Mouse (Mus musculus) brain, embryonic 14.5 days (tissue): ENCODE data around the gene Raver2. TPM values are rescaled to one million over a fixed set of nuclear protein-coding genes. Genes with fewer than 3 reads are reported as not detected.
A peak's percentile ranks its signal among the peaks of the same experiment; 100 is the strongest.

ENCODE experiments used
- DNase-seq: peaks from one replicate; pipeline ENCODE4 v3.0.0-alpha.2; 2011; ENCODE audit warnings: low read depth
- CTCF ChIP-seq: fragments of 200-500 bp; IDR thresholded peaks from 2 replicates; pipeline ENCODE4 v1.5.1; 2012; ENCODE audit warnings: inconsistent platforms, mild to moderate bottlenecking, moderate library complexity, borderline replicate concordance; ENCODE audit not compliant: insufficient read depth, insufficient read length; ENCODE audit errors: extremely low read depth
- POLR2A ChIP-seq: fragments of 200-500 bp; IDR thresholded peaks from 2 replicates; pipeline ENCODE4 v1.6.1; 2012; ENCODE audit warnings: mild to moderate bottlenecking, inconsistent platforms, borderline replicate concordance; ENCODE audit not compliant: poor library complexity, insufficient read depth, insufficient read length, severe bottlenecking; ENCODE audit errors: extremely low read depth
- polyA plus RNA-seq: library from polyadenylated mRNA; depleted of rRNA; stranded (reverse); fragments of >200 nt; gene quantifications from 2 replicates; pipeline ENCODE4 v1.2.3, GENCODE M21; 2012

Gene Raver2
- polyA plus RNA-seq, 1 experiment = 10.3 TPM

DNA sequence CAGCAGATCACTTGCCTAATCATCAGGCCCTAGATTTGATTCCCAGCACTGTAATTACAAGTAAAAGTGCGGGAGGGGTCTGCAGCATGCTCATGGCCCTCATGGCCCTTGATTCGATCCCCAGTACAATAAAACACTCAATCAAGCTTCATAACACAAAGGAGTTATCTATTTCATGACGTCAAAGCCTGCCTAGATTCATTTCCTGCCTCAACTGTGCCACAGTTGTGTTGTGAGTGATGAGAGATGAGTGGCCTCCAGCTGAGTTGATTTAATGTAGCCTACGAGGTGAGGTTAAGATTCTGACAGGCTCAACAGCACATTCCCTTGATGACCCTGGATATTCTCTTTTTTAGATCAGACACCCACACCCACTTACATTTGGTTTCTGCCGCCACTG, 110.3 kb downstream of the Raver2 start:
- DNase-seq = no peak
- TF ChIP-seq CTCF (no peak), POLR2A (no peak)

DNA sequence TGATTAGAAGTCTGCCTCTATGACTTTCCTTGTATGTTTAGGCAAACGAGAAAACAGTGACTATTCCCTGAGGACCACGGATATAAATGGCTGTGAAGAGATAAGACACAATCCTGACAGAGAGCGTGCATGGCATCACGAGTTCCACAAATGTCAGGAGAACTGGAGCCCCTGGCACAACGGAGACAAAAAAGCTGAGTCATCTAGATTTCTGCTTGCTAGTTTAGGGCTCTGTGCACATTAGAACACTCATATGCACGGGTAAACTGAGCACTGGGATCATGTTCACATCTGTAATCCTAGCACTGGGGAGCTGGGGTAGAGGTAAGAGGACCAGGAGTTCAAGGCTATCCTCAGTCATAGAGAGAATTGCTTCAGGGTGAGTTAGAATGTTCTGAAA, 111.1 kb downstream of the Raver2 start:
- DNase-seq = peak; percentile 13

DNA sequence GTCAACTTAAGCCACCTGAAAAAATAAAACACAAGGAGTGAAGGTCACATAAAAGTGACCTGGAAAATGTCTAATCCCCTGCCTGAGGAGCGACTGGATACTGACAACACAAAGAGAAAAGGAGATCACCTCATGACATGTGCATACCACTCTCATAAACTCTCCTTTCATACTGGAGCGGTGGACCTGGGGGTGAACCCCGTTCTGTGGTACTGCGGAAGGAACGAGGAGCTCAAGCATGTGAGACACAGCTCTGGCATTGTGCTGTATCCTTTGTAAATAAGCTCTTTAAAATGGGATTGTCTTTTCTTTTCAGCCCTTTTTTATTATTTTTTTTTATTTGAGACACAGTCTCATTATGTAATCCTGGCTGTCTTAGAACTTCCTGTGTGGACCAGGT, 111.9 kb downstream of the Raver2 start:
- TF ChIP-seq POLR2A = no peak
- TF ChIP-seq CTCF = no peak

More for the DNA sequence above, 111.1 kb downstream of the Raver2 start:
- TF ChIP-seq POLR2A (no peak), CTCF (no peak)

DNA sequence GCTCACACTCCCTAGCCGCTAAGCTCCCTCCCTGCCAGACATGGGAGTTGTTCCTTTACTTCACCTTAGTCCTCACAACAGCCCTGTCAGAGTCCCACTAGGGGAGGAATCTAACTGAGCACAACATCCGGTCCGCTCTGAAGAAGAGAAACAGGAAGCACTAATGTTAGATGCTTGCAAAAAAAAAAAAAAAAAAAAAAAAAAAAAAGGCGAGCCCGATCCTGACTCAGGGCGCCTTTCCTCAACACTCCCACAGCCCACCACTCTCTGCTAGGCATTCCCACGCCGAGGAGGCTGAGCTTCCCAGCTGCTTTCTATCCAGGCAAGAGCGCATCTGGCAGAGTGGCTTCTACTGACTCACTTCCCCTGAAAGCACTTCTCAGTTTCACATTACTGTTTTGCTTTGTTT, 113.8 kb downstream of the Raver2 start:
- no peak for DNase-seq
- TF ChIP-seq CTCF (no peak), POLR2A (no peak)

More for the DNA sequence above, 111.9 kb downstream of the Raver2 start:
- DNase-seq = no peak

DNA sequence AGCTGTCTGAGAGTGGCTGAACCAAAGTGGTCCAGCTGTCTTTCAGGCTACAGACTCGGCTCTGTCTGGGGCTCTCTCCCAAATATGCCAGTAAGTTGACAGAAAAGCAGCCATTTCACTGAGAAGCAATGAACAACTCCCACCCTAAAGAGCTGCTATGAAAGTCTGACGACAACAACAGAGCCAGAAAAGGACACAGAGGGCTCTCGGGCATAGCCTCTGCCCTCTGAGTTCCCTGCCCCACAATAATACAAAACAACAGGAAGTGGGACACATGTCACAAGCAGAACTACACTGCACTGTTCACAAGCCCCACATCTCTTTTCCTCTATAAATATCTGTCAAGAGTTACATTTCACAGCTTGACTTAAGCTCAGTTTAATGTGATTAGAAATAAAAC, 116.4 kb downstream of the Raver2 start:
- TF ChIP-seq POLR2A = no peak
- TF ChIP-seq CTCF = no peak
- no peak for DNase-seq

DNA sequence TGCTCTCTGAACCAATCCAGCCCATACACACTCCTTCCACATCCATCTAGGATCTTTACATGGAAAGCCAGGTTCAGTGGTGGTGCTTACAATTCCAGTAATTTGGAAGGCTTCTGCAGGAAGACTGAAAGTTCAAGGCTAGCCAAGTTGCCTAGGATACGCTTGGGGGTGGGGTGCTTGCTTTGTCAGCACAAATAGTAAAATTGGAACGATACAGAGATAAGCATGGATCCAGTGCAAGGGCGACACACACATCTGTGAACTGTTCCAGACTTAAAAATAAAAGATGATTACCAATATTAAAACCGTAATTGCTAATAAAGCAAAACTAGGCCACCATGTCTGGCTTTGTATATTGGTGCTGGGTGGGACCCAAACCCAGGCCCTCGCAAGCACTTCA, 117.8 kb downstream of the Raver2 start:
- TF ChIP-seq POLR2A = no peak
- TF ChIP-seq CTCF = no peak
- DNase-seq = peak; percentile 26

DNA sequence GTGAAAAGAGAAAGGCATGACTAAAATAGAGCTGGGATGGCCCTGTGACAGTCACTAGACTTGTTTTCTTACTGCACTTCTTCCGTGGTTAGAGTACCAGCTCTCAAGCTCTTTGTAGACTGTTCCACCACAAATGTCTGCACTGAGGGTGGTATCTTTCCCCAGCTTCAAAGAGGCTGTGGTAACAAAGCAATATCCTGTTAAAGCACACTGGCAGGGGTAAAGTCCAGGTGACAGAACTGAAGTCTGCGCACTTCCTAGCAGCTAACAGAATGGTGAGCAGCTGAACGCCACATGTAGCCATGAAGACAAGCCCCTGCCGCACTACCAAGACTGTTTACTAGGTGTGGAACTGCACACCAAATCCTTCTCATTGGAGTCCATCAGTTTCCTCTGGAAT, 118.6 kb downstream of the Raver2 start:
- TF ChIP-seq POLR2A = no peak
- no peak for DNase-seq

DNA sequence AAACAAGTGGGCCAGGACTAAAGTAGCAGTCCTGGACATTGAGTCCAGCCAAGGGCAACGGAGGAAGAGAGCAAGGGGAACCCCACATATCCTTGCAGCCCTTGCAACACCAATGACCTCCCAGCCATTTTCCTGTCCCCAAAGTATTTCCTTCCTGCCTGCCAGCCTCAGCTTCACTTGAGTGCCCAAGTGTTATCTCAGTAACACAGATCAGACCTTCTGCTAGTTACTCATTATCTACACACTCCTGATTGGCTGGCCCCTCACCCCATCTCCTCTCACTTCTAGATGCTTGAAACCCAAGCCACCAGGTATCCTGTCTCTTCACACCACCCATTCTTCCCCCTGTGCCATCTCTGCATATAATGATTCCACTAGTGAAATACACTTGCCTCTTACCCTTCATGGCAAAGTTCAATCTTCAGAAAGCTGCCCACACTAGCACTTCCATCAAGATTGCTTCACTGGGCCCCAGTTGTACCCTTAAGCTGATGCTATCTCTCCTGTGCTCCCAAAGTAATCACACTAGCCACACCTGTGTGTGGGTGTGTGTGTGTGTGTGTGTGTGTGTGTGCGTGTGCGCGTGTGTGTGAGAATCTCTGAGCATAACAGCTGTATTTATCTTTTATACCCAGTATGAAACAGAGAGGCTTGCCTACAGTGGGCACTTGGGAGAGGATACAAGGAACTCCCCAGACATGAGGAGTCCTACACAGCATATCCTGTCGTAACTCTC, 123.6 kb downstream of the Raver2 start:
- TF ChIP-seq CTCF = no peak
- TF ChIP-seq POLR2A = no peak
- no peak for DNase-seq

DNA sequence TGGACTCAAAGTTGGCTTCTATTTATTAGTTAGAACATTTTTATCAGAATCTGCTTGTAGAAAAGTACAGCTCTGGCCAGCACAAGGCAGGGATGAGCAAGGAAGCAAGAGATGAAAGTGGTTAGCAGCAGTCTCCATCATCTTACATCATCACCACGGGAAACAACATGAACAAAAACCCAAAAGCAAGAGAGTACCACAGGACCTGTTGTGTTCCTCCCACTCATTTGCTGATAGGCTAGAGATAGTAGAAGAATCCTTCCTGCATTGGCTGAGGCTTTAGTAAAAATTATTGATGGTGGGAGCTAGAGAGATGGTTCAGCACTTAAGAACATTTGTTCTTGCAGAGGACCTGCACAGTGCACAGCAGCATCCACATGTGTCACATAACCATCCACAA, 125.4 kb downstream of the Raver2 start:
- no peak for DNase-seq
- TF ChIP-seq POLR2A (no peak), CTCF (no peak)

DNA sequence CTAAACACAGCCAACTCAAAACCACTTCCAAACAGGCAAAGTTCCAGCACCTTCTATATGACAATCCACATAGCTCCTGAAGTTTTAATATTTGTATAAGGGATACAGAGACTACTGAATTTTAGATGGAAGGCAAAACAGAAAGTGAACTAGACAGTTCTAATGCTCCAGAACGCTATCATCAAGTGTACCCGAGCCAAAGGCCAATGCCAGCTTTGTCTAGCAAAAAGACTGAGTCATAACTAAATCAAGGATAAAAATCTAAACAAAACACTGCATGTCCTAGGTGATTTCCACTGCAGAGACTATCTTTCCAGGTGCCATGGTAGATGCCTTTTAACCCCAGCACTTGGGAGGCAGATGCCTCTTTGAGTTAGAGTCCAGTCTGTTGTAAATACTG, 127.6 kb downstream of the Raver2 start:
- DNase-seq = no peak
- no peak for TF ChIP-seq CTCF
- no peak for TF ChIP-seq POLR2A

DNA sequence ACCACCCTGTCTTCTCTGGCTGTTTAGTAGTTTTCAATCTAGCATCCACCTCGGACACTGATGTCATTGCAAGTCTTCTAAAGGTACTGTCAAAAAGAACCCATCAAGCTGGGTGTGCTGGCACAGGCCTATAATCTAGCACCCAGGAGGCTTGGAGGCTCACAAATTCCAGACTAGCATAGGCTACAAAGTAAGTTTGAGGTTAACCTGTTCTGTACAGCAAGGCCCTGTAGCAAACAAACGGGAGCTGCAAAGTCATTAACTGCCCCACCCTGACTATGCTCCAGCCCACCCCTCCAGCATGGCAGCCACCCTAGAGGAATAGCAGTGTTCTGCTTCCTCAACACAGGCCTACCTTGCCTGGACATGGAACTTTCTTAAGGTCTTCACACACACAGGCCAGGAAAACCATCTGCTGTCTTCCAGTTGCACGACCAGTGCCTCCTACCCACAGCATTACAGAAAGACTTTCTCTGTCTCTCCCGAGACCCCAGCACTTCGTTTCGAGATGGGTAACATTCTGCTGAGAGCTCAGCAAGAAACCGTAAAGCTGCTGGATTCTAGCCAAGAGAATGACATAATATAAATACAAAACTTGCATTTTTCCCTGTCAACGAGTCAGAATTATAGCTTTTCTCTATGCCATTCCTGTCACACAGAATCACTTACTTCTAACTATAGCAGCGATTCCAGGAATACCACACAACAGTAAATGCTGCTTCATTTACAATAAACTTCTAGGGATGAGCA, 128.8 kb downstream of the Raver2 start:
- TF ChIP-seq CTCF (no peak), POLR2A (no peak)
- DNase-seq = peak; percentile 44

DNA sequence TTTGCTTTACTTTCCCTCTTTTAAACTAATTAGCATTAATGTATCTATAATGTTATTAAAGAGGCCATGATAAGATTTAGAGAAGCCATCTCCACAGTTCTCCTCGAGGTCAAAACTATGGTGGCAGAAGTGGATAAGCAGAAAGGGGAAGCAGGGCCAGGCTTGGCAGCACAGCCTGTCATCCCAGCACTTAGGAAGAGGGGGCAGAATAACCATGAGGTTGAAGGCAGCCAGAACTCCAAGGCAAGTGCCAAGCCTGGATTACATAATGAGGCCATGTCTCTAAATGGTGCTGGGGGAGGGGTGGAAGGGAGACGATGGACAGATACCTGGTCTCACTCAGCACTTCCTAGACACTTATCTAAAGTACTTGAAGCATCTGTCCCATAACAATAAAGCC, 129.6 kb downstream of the Raver2 start:
- TF ChIP-seq POLR2A = no peak
- no peak for TF ChIP-seq CTCF
- DNase-seq = peak; percentile 53
